Mouse (Mus musculus) lung, postnatal 0 days (tissue): ENCODE measurements around the gene Wbp1l.

Experiments used
- CTCF ChIP-seq: IDR thresholded peaks from 2 replicates; pipeline ENCODE4 v1.5.1; 2016; ENCODE audit warnings: antibody characterized with exemption, mild to moderate bottlenecking
- EP300 ChIP-seq: IDR thresholded peaks from 2 replicates; pipeline ENCODE4 v1.6.1; 2016; ENCODE audit warnings: antibody characterized with exemption, mild to moderate bottlenecking, control low read depth

- TF ChIP-seq EP300 (no peak), CTCF (no peak)
These were observed 24.3 kb downstream of the Wbp1l start for GRCm38 (mm10) chr19:46623194-46623667.
